Mouse (Mus musculus): ENCODE data around the gene Myg1. TPM values are rescaled to one million over a fixed set of nuclear protein-coding genes. Genes with fewer than 3 reads are reported as not detected.

The Myg1 gene
- polyA plus RNA-seq, 1 experiment from 2014 or later, result 88.1 TPM

DNA sequence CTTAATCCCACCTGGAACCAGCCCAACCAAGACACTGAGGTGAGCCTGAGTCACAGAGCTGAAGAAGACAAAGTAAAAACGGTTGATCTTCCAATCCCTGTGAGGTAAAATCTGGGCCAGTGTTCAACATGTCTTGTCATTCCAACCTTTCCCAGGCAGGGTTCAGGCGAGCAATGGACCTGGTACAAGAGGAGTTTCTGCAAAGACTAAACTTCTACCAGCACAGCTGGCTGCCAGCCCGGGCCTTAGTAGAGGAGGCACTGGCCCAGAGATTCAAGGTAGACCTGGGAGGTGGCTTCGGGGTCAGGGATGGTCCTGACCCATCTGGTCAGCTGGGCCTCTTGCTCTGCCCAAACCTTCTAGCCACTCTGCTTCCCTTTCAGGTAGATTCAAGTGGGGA is 5.4 kb downstream of the Myg1 start:
- no peaks in the 10 kb centered on the region for H3K9me3 ChIP-seq (ENCODE audit: control insufficient read depth, low read length)
- H3K27ac ChIP-seq (ENCODE audit: low read depth, low read length), result no peak overlapping the region
- no peak overlapping the region for H3K4me2 ChIP-seq (ENCODE audit: low read length)
- H3K36me3 ChIP-seq (ENCODE audit: control insufficient read depth, insufficient read depth, low read length), result peaks cover 29% of the 10 kb centered on the region
- ATAC-seq, result no peak
- no peak overlapping the region for H3K9ac ChIP-seq (ENCODE audit: low read depth, low read length)
- no peak overlapping the region for H3K4me3 ChIP-seq (ENCODE audit: low read length)
- H3K27me3 ChIP-seq (replicated peaks; ENCODE audit: control insufficient read depth, insufficient read depth, low read length), result no peaks in the 10 kb centered on the region
- 87% methylated on average over 4 of the region's 4 CpGs for WGBS
- H3K4me1 ChIP-seq (ENCODE audit: control insufficient read depth, insufficient read depth, low read depth, low read length), result peaks cover 13% of the 10 kb centered on the region

DNA sequence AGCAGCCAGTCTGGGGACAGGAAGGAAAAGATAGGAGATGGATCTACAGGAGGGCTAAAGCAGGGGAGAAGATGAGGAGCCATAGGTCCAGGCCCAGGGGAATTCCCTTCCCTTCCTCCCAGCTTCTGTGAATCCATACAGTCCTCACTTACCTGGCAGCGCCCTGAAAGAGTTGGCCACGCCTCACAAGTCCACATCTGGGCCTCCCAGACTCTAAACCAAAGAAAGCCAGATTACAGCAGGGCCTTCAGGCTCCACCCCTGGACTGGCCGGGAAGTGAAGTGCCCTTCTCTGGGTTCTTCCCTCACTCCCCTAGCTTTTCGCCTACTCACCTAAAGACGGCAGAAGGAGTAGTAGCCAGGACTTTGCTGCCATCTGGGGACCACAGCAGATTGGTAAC is 8.1 kb downstream of the Myg1 start:
- ATAC-seq, result no peak
- H3K36me3 ChIP-seq (ENCODE audit: control insufficient read depth, insufficient read depth, low read length), result peaks cover 21% of the 10 kb centered on the region; the same call in 1 of the 2 replicates

DNA sequence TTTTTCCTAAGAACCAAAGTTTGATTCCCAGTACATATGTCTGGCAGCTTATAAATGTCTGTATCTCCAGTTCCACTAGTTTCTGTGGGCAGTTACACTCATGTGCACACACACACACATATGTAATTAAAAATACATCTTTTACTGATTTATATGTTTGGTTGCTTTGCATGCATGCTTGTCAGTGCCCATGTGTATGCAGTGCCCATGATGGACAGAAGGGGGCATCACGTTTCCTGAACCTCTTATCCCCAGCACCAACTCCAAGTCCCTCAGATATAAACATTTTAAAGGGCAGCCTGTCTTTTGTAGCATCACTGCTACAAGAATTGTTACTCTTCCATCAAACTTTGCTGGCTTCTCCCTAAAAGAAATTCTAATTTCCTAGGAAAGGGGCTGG is 10.1 kb downstream of the Myg1 start:
- no peaks in the 10 kb centered on the region for H3K9me3 ChIP-seq (ENCODE audit: control insufficient read depth, low read length)
- WGBS, result 0% methylated on average over 1 of the region's 1 CpGs
- H3K4me1 ChIP-seq (ENCODE audit: control insufficient read depth, insufficient read depth, low read depth, low read length), result no peaks in the 10 kb centered on the region
- H3K27me3 ChIP-seq (replicated peaks; ENCODE audit: control insufficient read depth, insufficient read depth, low read length), result no peaks in the 10 kb centered on the region
- H3K4me3 ChIP-seq (ENCODE audit: low read length), result no peak overlapping the region
- H3K27ac ChIP-seq (ENCODE audit: low read depth, low read length), result no peak overlapping the region
- H3K36me3 ChIP-seq (ENCODE audit: control insufficient read depth, insufficient read depth, low read length), result peaks cover 13% of the 10 kb centered on the region; the same call in 1 of the 2 replicates
- H3K4me2 ChIP-seq (ENCODE audit: low read length), result no peak overlapping the region
- no peak overlapping the region for H3K9ac ChIP-seq (ENCODE audit: low read depth, low read length)
- no peak for ATAC-seq

More for the DNA sequence above, 8.1 kb downstream of the Myg1 start:
- no peaks in the 10 kb centered on the region for H3K4me1 ChIP-seq (ENCODE audit: control insufficient read depth, insufficient read depth, low read depth, low read length)
- H3K27ac ChIP-seq (ENCODE audit: low read depth, low read length), result no peak overlapping the region
- H3K9ac ChIP-seq (ENCODE audit: low read depth, low read length), result no peak overlapping the region
- no peak overlapping the region for H3K4me3 ChIP-seq (ENCODE audit: low read length)
- no peak overlapping the region for H3K4me2 ChIP-seq (ENCODE audit: low read length)
- no peaks in the 10 kb centered on the region for H3K27me3 ChIP-seq (replicated peaks; ENCODE audit: control insufficient read depth, insufficient read depth, low read length)
- WGBS, result 74% methylated on average over 5 of the region's 5 CpGs
- H3K9me3 ChIP-seq (ENCODE audit: control insufficient read depth, low read length), result no peaks in the 10 kb centered on the region

DNA sequence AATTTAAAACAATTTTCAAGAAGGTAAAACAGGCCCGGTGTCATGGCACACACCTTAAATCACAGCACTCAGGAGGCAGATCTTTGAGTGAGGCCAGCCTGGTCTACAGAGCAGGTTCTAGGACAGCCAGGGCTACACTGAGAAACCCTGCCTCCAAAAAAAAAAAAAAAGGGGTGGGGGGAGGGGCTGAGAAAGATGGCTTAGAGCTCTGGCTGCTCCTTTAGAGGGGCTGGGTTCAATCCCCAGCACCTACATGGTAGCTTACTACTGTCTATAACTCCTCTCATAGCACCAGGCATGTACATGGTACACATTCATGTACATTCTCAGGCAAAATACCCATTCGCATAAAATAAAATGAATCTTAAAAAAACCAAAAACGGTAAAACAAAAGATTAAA is 13.0 kb downstream of the Myg1 start:
- Histone ChIP-seq H3K27me3 (replicated peaks; ENCODE audit: control insufficient read depth, insufficient read depth, low read length) (no peaks in the 10 kb centered on the region), H3K9ac (ENCODE audit: low read depth, low read length) (no peak overlapping the region)

DNA sequence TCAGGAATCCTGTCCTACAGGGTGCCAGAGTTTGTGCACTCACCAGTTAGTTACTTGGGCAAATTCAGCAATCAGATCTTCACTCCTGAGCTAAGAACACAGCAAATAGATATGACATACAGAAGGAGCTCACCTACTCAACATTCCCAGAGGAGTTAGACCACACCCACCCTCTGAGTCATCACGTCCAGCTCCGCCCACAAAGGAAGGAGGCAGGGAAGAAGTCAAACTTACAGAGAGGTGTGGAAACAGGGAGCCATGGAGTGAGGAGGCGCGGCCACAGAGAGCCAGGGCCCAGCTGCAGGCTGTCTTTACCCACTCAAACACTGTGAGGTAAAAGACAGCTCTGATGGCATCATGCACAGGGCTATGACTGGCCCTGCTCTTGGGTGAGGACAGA is 14.9 kb downstream of the Myg1 start:
- H3K9me3 ChIP-seq (ENCODE audit: control insufficient read depth, low read length), result no peaks in the 10 kb centered on the region
- WGBS, result 81% methylated on average over 4 of the region's 4 CpGs

More for the DNA sequence above, 13.0 kb downstream of the Myg1 start:
- Histone ChIP-seq H3K4me2 (ENCODE audit: low read length) (no peak overlapping the region), H3K27ac (ENCODE audit: low read depth, low read length) (no peak overlapping the region), H3K4me1 (ENCODE audit: control insufficient read depth, insufficient read depth, low read depth, low read length) (no peaks in the 10 kb centered on the region), H3K36me3 (ENCODE audit: control insufficient read depth, insufficient read depth, low read length) (no peaks in the 10 kb centered on the region; the same call in 1 of the 2 replicates), H3K4me3 (ENCODE audit: low read length) (no peak overlapping the region), H3K9me3 (ENCODE audit: control insufficient read depth, low read length) (no peaks in the 10 kb centered on the region)
- no peak for ATAC-seq
- 95% methylated on average over 3 of the region's 3 CpGs for WGBS

DNA sequence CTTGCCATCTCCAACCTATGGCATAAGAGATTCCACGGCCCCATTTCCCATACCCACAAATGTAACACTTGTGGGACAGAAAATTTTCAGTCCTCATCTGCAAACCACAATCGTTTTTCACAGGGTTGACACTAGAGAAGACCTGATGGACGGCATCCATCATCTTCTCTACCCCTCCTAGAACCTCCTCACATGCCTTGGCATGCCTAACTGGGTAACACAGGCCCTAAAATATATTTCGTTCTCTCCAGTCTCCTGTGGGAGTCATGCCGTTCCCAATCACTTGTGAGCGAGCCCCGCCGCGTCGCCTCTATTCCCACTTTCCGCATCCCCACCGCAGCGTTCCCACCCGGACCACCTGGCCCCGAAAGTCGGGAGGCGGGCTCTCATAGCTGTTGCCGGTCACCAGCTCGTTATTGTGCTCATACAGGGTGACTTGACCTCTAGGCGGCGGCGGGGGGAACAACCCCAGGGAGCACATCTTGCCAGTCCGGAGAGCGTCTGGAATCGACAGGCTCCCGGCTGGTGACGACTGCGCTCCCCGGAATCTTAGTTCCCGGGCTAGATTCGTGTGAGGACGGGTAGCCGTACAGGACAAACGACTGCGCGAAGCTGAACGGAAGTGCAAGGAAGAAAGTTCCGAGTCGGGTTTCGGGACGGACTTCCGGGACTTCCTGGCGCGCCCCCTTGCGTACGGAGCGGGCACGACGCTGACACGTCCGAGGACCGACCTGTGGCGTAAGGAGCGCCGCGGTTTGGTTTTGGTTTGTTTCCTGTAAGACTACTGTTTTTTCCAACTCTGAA is 18.8 kb downstream of the Myg1 start, which contains the start of gene Aaas:
Aaas (minus strand) TSS at position 634 of the 804 bp plus-strand sequence.
- ATAC-seq, result peak; percentile 90
- Histone ChIP-seq H3K27ac (ENCODE audit: low read depth, low read length) (peak within 1 kb of the TSS; percentile 72), H3K9me3 (ENCODE audit: control insufficient read depth, low read length) (no peaks in the 10 kb centered on the region), H3K36me3 (ENCODE audit: control insufficient read depth, insufficient read depth, low read length) (no peaks in the 10 kb centered on the region; the same call in 1 of the 2 replicates), H3K9ac (ENCODE audit: low read depth, low read length) (peak within 1 kb of the TSS; percentile 82), H3K4me3 (ENCODE audit: low read length) (peak within 1 kb of the TSS; percentile 86), H3K4me2 (ENCODE audit: low read length) (peak within 1 kb of the TSS; percentile 96), H3K4me1 (ENCODE audit: control insufficient read depth, insufficient read depth, low read depth, low read length) (peaks cover 11% of the 10 kb centered on the region), H3K27me3 (replicated peaks; ENCODE audit: control insufficient read depth, insufficient read depth, low read length) (no peaks in the 10 kb centered on the region)
- WGBS, result under 1% methylated on average over 56 of the region's 56 CpGs

More for the DNA sequence above, 14.9 kb downstream of the Myg1 start:
- Histone ChIP-seq H3K9ac (ENCODE audit: low read depth, low read length) (no peak overlapping the region), H3K4me1 (ENCODE audit: control insufficient read depth, insufficient read depth, low read depth, low read length) (peaks cover 6% of the 10 kb centered on the region), H3K27ac (ENCODE audit: low read depth, low read length) (no peak overlapping the region), H3K27me3 (replicated peaks; ENCODE audit: control insufficient read depth, insufficient read depth, low read length) (no peaks in the 10 kb centered on the region), H3K36me3 (ENCODE audit: control insufficient read depth, insufficient read depth, low read length) (no peaks in the 10 kb centered on the region; the same call in 1 of the 2 replicates), H3K4me3 (ENCODE audit: low read length) (no peak overlapping the region), H3K4me2 (ENCODE audit: low read length) (no peak overlapping the region)
- no peak for ATAC-seq

DNA sequence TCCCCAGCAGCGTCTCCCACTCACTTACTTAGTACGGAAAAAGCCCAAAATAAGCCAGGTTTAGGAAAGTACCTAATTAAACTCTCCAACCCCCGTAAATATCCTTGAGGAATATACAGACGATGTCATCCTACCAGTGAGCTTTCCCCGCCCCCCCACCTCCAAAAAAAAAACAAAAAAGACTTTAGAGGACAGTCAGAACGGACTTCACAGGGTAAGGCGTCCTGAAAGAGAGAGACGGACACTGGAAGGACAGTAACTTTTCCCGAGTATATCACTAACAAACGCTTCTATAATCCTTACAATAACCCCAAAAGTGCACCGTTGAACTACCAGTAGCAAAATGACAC is 19.4 kb downstream of the Myg1 start:
- Histone ChIP-seq H3K36me3 (ENCODE audit: control insufficient read depth, insufficient read depth, low read length) (no peaks in the 10 kb centered on the region), H3K4me2 (ENCODE audit: low read length) (peak overlapping the region; percentile 96), H3K9me3 (ENCODE audit: control insufficient read depth, low read length) (no peaks in the 10 kb centered on the region), H3K27ac (ENCODE audit: low read depth, low read length) (peak overlapping the region; percentile 63; the same call in 1 of the 2 replicates), H3K4me1 (ENCODE audit: control insufficient read depth, insufficient read depth, low read depth, low read length) (peaks cover 16% of the 10 kb centered on the region), H3K27me3 (replicated peaks; ENCODE audit: control insufficient read depth, insufficient read depth, low read length) (0 out of 2 replicates have a peak, but pooled peaks cover 1% of the 10 kb centered on the region), H3K4me3 (ENCODE audit: low read length) (peak overlapping the region; percentile 86), H3K9ac (ENCODE audit: low read depth, low read length) (peak overlapping the region; percentile 58)
- peak; percentile 38; the same call in 1 of the 2 replicates for ATAC-seq
- 11% methylated on average over 11 of the region's 11 CpGs for WGBS

DNA sequence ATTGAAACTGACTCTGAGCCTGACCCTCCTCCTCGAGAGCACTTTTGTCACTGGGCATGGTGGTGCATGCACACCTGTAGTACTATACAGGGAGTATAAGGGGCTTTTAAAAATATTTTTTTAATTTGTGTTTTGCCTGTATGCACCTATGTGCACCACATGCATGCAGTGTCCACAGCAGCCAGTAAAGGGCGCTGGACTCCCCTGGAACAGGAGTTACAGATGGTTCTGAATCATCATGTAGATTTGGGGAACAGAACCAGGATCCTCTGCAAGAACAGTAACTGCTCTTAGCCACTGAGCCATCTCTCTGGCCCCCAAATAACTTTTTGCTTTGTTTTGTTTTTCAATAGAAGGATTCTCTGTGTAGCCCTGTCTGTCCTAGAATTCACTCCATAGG is 20.7 kb downstream of the Myg1 start:
- no peaks in the 10 kb centered on the region for H3K9me3 ChIP-seq (ENCODE audit: control insufficient read depth, low read length)
- WGBS, result 65% methylated on average over 2 of the region's 2 CpGs
- H3K36me3 ChIP-seq (ENCODE audit: control insufficient read depth, insufficient read depth, low read length), result no peaks in the 10 kb centered on the region
- H3K4me2 ChIP-seq (ENCODE audit: low read length), result no peak overlapping the region
- H3K4me3 ChIP-seq (ENCODE audit: low read length), result no peak overlapping the region
- ATAC-seq, result no peak
- H3K27ac ChIP-seq (ENCODE audit: low read depth, low read length), result no peak overlapping the region
- no peak overlapping the region for H3K9ac ChIP-seq (ENCODE audit: low read depth, low read length)
- H3K27me3 ChIP-seq (replicated peaks; ENCODE audit: control insufficient read depth, insufficient read depth, low read length), result peaks cover 13% of the 10 kb centered on the region
- H3K4me1 ChIP-seq (ENCODE audit: control insufficient read depth, insufficient read depth, low read depth, low read length), result peaks cover 19% of the 10 kb centered on the region

DNA sequence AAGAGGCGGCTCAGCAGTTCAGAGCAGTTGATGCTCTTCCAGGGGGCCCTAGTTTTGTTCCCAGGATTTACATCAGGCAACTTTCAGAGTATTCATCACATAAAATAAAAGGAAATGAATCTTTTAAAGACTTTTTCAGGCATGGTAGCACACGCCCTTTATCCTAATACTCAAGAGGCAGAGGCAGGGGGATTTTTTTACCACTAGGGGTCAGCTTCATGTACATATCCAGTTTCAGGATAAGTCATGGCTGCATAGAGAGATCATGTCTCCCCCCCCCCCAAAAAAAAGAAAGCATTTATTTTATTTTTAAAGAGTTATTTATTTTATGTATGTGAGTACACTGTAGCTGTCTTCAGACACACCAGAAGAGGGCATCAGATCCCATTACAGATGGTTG is 22.5 kb downstream of the Myg1 start:
- Histone ChIP-seq H3K9me3 (ENCODE audit: control insufficient read depth, low read length) (no peaks in the 10 kb centered on the region), H3K4me2 (ENCODE audit: low read length) (no peak overlapping the region), H3K27me3 (replicated peaks; ENCODE audit: control insufficient read depth, insufficient read depth, low read length) (peaks cover 27% of the 10 kb centered on the region), H3K27ac (ENCODE audit: low read depth, low read length) (no peak overlapping the region), H3K4me3 (ENCODE audit: low read length) (no peak overlapping the region), H3K4me1 (ENCODE audit: control insufficient read depth, insufficient read depth, low read depth, low read length) (peaks cover 29% of the 10 kb centered on the region), H3K36me3 (ENCODE audit: control insufficient read depth, insufficient read depth, low read length) (no peaks in the 10 kb centered on the region), H3K9ac (ENCODE audit: low read depth, low read length) (no peak overlapping the region)
- ATAC-seq, result no peak
- 87% methylated on average over 2 of the region's 2 CpGs for WGBS
